Mouse (Mus musculus): Measurements from ENCODE around the gene Junb. TPM values are rescaled to one million over a fixed set of nuclear protein-coding genes. Genes with fewer than 3 reads are reported as not detected.

Junb gene
- polyA plus RNA-seq (2012; rRNA removed) = 57.5 and 81.7 TPM in 2 replicates

DNA sequence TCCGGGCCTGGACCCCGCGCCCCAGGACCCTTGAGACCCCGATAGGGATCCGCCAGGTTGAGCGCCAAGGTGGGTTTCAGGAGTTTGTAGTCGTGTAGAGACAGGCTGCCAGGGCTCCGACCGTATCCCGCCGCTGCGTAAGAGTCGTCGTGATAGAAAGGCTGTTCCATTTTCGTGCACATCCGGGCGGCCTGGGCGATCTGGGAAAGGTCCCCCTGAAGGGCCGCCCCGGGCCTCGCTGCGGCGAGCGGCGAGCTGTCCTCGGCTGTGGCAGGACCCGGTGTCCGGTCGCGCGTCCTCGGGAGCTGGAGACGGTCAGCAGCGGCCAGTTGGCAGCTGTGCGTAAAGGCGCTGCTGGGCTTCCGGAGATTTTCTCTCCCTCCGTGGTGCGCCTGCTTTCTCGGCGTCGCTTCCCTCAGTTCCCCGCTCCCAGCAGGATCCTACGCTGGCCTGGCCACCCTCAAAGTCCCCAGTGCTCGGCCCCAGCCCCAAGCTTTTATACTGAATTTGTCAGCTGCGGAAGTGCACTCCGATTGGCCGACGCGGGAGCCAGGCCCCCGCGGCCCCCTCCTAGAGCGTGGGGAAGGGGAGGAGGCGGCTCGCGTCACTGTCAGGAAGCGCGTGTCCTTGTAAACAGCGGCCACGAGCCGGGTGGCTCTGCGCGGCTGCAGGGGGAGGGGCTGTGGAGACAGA is at the start of gene Junb:
Gene Junb, minus strand, starts transcription at position 471 of the 693 bp plus-strand sequence.
- TF ChIP-seq CTCF (IDR thresholded peaks at IDR 0.05; ENCODE audit: extremely low read depth, insufficient read depth, low read length) = no peak
- TF ChIP-seq POLR2A (IDR thresholded peaks at IDR 0.05; ENCODE audit: extremely low read depth, insufficient read depth, low read length) = peak; percentile 100
- Histone ChIP-seq H3K4me1 (ENCODE audit: control insufficient read depth, insufficient read depth, low read length) (peaks cover 1% of the 10 kb centered on the region; the same call in 1 of the 2 replicates), H3K27ac (ENCODE audit: insufficient read depth, low read length) (peak within 1 kb of the TSS; percentile 92), H3K4me3 (ENCODE audit: insufficient read depth, low read length) (peak within 1 kb of the TSS; percentile 87)

DNA sequence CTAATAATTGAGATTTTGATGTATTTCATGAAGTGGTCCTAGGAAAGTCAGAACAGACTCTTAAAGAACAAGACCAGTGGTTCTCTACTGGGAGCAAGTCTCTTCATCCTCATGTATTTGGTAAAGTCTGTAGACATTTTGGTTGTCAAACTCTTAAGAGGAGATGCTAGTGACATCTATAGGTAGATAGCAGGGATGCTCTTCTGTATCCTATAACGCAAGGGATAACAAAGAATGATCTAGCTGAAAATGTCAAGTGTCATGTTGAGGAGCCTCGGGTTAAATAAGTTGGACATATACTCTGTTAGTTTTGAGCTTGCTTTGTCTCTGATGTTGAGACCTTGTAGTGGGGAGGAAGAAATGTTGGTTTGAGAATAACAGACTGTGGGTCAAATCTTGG is 49.4 kb upstream of the Junb start:
- TF ChIP-seq POLR2A (IDR thresholded peaks at IDR 0.05; ENCODE audit: extremely low read depth, insufficient read depth, low read length) (no peak), CTCF (IDR thresholded peaks at IDR 0.05; ENCODE audit: extremely low read depth, insufficient read depth, low read length) (no peak)
- H3K27ac ChIP-seq (ENCODE audit: insufficient read depth, low read length) = no peak overlapping the region
- peak overlapping the region; percentile 80; the same call in 1 of the 2 replicates for H3K4me3 ChIP-seq (ENCODE audit: insufficient read depth, low read length)
- peaks cover 10% of the 10 kb centered on the region for H3K4me1 ChIP-seq (ENCODE audit: control insufficient read depth, insufficient read depth, low read length)

DNA sequence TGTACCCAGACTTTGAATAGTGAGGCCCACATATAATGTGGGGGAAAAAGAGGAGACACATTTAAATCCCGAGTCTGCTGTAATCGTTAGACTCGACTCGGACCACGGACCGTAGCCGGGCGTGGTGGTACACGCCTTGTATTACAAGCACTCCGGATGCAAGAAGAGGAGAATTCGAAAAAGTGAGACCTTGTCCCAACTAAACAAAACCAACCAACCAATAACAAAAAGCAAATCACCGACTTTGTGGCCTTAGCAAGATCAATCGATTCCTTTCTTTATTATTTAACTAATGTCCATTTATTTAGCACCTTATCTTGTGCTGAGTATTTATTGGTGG is 49.0 kb upstream of the Junb start:
- H3K27ac ChIP-seq (ENCODE audit: insufficient read depth, low read length) = no peak overlapping the region
- TF ChIP-seq CTCF (IDR thresholded peaks at IDR 0.05; ENCODE audit: extremely low read depth, insufficient read depth, low read length) = no peak
- no peak for TF ChIP-seq POLR2A (IDR thresholded peaks at IDR 0.05; ENCODE audit: extremely low read depth, insufficient read depth, low read length)

GRCm38 (mm10) chr8:85026670-85027515 is 48.4 kb upstream of the Junb start, which contains the start of gene Trir:
Trir (plus strand) TSS chr8:85026823.
- Histone ChIP-seq H3K4me1 (ENCODE audit: control insufficient read depth, insufficient read depth, low read length) (peaks cover 10% of the 10 kb centered on the region), H3K27ac (ENCODE audit: insufficient read depth, low read length) (peak within 1 kb of the TSS; percentile 96), H3K4me3 (ENCODE audit: insufficient read depth, low read length) (peak within 1 kb of the TSS; percentile 96)
- TF ChIP-seq CTCF (IDR thresholded peaks at IDR 0.05; ENCODE audit: extremely low read depth, insufficient read depth, low read length) = no peak
- TF ChIP-seq POLR2A (IDR thresholded peaks at IDR 0.05; ENCODE audit: extremely low read depth, insufficient read depth, low read length) = peak; percentile 94

More for the DNA sequence above, 49.0 kb upstream of the Junb start:
- H3K4me3 ChIP-seq (ENCODE audit: insufficient read depth, low read length) = peak overlapping the region; percentile 80
- peaks cover 10% of the 10 kb centered on the region for H3K4me1 ChIP-seq (ENCODE audit: control insufficient read depth, insufficient read depth, low read length)

DNA sequence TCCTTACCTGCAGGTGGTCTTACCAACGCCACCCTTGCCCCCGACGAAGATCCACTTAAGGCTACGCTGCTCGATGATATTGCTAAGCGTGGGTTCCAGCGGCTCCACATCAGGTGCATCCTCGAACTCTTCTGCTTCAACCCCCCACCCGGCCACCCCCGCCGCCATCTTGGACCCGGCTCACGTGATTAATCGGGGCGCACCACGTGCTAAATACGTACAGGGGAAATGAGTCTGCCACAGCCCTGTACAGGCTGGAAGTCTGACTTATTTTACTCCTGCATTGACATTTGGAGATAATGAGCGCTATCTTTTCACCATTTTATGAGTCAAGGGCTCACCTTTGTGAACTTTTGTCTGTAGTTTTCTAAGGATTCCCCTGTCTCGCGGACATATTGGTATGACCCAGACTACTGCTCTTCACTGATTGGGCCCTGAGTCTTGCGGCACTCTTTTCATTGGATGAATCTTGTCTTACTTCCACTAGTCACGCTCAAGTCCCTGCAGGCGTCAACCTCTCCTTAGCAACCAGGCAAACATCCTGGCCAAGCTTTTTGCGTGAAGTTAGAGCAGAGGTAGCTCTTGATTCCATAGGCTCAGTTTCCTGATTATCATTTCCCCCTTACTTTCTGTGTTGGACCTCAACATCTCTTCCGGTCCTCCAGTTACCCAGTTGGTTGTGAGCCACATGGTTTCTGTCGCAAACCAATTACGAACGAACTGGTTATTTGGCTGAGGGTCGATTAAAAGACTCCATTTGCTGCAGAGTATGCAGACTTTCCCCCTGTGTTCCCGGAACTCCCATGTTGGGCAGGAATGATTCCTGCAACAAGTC is 46.8 kb upstream of the Junb start, which contains the start of gene Asna1:
Gene Asna1, minus strand, starts transcription at position 184 of the 835 bp plus-strand sequence.
- Histone ChIP-seq H3K4me3 (ENCODE audit: insufficient read depth, low read length) (peak within 1 kb of the TSS; percentile 96), H3K4me1 (ENCODE audit: control insufficient read depth, insufficient read depth, low read length) (peaks cover 10% of the 10 kb centered on the region), H3K27ac (ENCODE audit: insufficient read depth, low read length) (peak within 1 kb of the TSS; percentile 58)
- no peak for TF ChIP-seq CTCF (IDR thresholded peaks at IDR 0.05; ENCODE audit: extremely low read depth, insufficient read depth, low read length)
- peak; percentile 67; the same call in 1 of the 2 replicates for TF ChIP-seq POLR2A (IDR thresholded peaks at IDR 0.05; ENCODE audit: extremely low read depth, insufficient read depth, low read length)

DNA sequence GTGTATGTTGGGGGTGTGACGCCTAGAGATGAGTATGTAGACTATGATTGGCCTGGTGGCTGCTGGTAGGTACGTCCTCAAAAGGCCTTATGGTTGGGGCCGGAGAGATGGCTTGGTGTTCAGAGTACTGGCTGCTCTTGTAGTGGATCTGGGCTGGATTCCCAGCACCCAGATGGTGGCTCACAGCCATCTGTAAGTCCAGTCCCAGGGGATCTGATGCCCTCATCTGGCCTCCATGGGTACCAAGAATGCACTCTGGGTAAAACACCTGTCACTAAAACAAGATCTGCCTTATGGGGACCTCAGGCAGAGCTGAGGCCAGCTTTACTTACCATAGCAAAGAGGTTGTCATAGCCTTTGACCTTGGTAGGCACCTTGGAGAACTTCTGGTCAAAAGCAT is 45.3 kb upstream of the Junb start:
- no peak for TF ChIP-seq CTCF (IDR thresholded peaks at IDR 0.05; ENCODE audit: extremely low read depth, insufficient read depth, low read length)
- no peak for TF ChIP-seq POLR2A (IDR thresholded peaks at IDR 0.05; ENCODE audit: extremely low read depth, insufficient read depth, low read length)
- Histone ChIP-seq H3K27ac (ENCODE audit: insufficient read depth, low read length) (no peak overlapping the region), H3K4me1 (ENCODE audit: control insufficient read depth, insufficient read depth, low read length) (peaks cover 10% of the 10 kb centered on the region), H3K4me3 (ENCODE audit: insufficient read depth, low read length) (peak overlapping the region; percentile 96; the same call in 1 of the 2 replicates)

- no peak overlapping the region for H3K4me3 ChIP-seq (ENCODE audit: insufficient read depth, low read length)
- H3K27ac ChIP-seq (ENCODE audit: insufficient read depth, low read length) = no peak overlapping the region
- H3K4me1 ChIP-seq (ENCODE audit: control insufficient read depth, insufficient read depth, low read length) = peaks cover 7% of the 10 kb centered on the region
- TF ChIP-seq CTCF (IDR thresholded peaks at IDR 0.05; ENCODE audit: extremely low read depth, insufficient read depth, low read length) (no peak), POLR2A (IDR thresholded peaks at IDR 0.05; ENCODE audit: extremely low read depth, insufficient read depth, low read length) (no peak)
Measured at GRCm38 (mm10) chr8:85021514-85022055, 43.1 kb upstream of the Junb start.

- TF ChIP-seq CTCF (IDR thresholded peaks at IDR 0.05; ENCODE audit: extremely low read depth, insufficient read depth, low read length) (no peak), POLR2A (IDR thresholded peaks at IDR 0.05; ENCODE audit: extremely low read depth, insufficient read depth, low read length) (no peak)
- Histone ChIP-seq H3K4me3 (ENCODE audit: insufficient read depth, low read length) (no peak overlapping the region), H3K4me1 (ENCODE audit: control insufficient read depth, insufficient read depth, low read length) (no peaks in the 10 kb centered on the region), H3K27ac (ENCODE audit: insufficient read depth, low read length) (no peak overlapping the region)
Measured at GRCm38 (mm10) chr8:85017209-85017608, 38.7 kb upstream of the Junb start.

Measured in cortical plate, adult 2 months (tissue).